Mouse (Mus musculus) natural killer cell, adult 2 months (primary cell): ENCODE measurements at regions not wholly inside any gene's neighbourhood (a gene's known extent, or its start where the extent isn't known, plus 50 kb on each side); places are given as distances from the start of the nearest gene placed in this dataset.

Experiments
- DNase-seq, 2 experiments: peaks; one replicate each; pipeline ENCODE4 v3.0.0; 2022; ENCODE audit warnings: low spot score in 2 of 2

- no peak for DNase-seq
Observed at GRCm38 (mm10) chr10:9569277-9569676, 105.7 kb downstream of the Samd5 start.

- no peak for DNase-seq
Observed at GRCm38 (mm10) chr10:9557517-9558065, 117.4 kb downstream of the Samd5 start.

GRCm38 (mm10) chr10:9557092-9557491 is 117.9 kb downstream of the Samd5 start:
- no peak for DNase-seq

GRCm38 (mm10) chr10:9553946-9554345 is 121.1 kb downstream of the Samd5 start:
- no peak for DNase-seq

- DNase-seq, result no peak
Observed at GRCm38 (mm10) chr10:9549913-9550709, 124.9 kb downstream of the Samd5 start.

GRCm38 (mm10) chr10:9545807-9546206 is 129.2 kb downstream of the Samd5 start:
- DNase-seq, result no peak

- DNase-seq, result no peak
Observed at GRCm38 (mm10) chr10:9544041-9544786, 130.8 kb downstream of the Samd5 start.

GRCm38 (mm10) chr10:9541579-9541978 is 133.4 kb downstream of the Samd5 start:
- no peak for DNase-seq

GRCm38 (mm10) chr10:9537686-9538085 is 137.3 kb downstream of the Samd5 start:
- DNase-seq, result no peak

- DNase-seq, result no peak
Observed at GRCm38 (mm10) chr10:9534552-9534951, 140.5 kb downstream of the Samd5 start.

GRCm38 (mm10) chr10:9533283-9533682 is 141.7 kb downstream of the Samd5 start:
- DNase-seq, result no peak

- no peak for DNase-seq
Observed at GRCm38 (mm10) chr10:9531931-9532330, 143.1 kb downstream of the Samd5 start.

- no peak for DNase-seq
Observed at GRCm38 (mm10) chr10:9529408-9529807, 145.6 kb downstream of the Samd5 start.

- DNase-seq, result no peak
Observed at GRCm38 (mm10) chr10:9528066-9528465, 146.9 kb downstream of the Samd5 start.

- DNase-seq, result no peak
Observed at GRCm38 (mm10) chr10:9509764-9510390, 165.1 kb downstream of the Samd5 start.

GRCm38 (mm10) chr10:9509092-9509671 is 165.8 kb downstream of the Samd5 start:
- no peak for DNase-seq

- DNase-seq, result no peak
Observed at GRCm38 (mm10) chr10:9503569-9504493, 171.2 kb downstream of the Samd5 start.

- DNase-seq, result no peak
Observed at GRCm38 (mm10) chr10:9498550-9498949, 176.5 kb downstream of the Samd5 start.

GRCm38 (mm10) chr10:9497021-9497420 is 178.0 kb downstream of the Samd5 start:
- DNase-seq, result no peak

GRCm38 (mm10) chr10:9495143-9495651 is 179.8 kb downstream of the Samd5 start:
- DNase-seq, result no peak

- no peak for DNase-seq
Observed at GRCm38 (mm10) chr10:9490416-9490815, 184.6 kb downstream of the Samd5 start.
